Mouse (Mus musculus): ENCODE measurements around the gene Gorasp2.

DNA sequence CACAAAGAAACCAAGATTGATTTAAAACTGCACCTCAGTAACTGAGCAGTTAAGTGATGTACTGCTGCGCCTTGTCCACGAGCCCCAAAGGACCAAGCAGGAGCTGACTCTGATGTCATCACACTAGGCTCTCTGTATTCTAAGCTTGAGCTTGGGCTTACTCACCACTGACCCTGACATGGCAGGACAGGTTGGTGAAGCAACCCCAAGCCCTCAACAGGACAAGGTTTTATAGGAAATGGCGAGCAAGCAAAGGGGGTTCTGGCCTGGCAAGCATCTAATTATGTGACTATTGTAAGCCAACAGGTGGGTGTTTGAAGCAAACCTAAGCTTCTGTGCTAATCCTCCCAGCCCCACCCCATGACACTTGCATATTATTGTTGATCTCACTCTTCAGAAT lies 39.5 kb downstream of the Gorasp2 start:
- no peak for TF ChIP-seq CTCF (IDR thresholded peaks at IDR 0.05; ENCODE audit: low read depth, low read length)
- no peak for TF ChIP-seq POLR2AphosphoS5 (IDR thresholded peaks at IDR 0.05; ENCODE audit: insufficient replicate concordance, low read depth, low read length)
- no peak for TF ChIP-seq GATA1 (IDR thresholded peaks at IDR 0.05; ENCODE audit: borderline replicate concordance, low read length)
- no peak for TF ChIP-seq TAL1 (conservative IDR thresholded peaks at IDR 0.05; ENCODE audit: low read depth, low read length)
